Mouse (Mus musculus) ovary, postnatal 36 days (tissue): ENCODE measurements at regions not wholly inside any gene's neighbourhood (a gene's known extent, or its start where the extent isn't known, plus 50 kb on each side); places are given as distances from the start of the nearest gene placed in this dataset.

Source experiments
- DNase-seq: peaks from one replicate; pipeline ENCODE4 v3.0.0; 2022; ENCODE audit warnings: low spot score, mixed read lengths

GRCm38 (mm10) chr17:88116321-88116720 lies 51.2 kb upstream of the Fbxo11 start:
- no peak for DNase-seq

- no peak for DNase-seq
Measured at GRCm38 (mm10) chr17:88118714-88119113, 53.6 kb upstream of the Fbxo11 start.

DNA sequence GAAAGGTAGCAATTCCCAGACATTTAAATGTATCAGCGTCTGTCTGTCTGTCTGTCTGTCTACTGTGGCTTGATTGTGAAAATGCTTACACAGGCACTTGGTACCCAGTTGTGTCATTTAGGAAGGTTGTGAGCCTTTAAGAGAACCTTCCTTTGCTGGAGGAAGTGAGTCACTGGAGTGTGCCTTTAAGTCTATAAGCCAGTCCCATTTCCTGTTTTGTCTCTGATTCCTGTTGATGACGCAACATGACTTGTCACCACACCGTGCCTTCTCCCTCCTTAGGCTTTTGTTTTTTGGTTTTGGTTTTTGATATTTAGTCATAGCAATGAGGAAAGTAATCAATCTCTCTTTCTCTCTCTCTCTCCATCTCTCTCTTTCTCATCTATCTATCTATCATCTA lies 58.6 kb upstream of the Fbxo11 start:
- DNase-seq = no peak

- no peak for DNase-seq
Measured at GRCm38 (mm10) chr17:88127126-88127525, 62.0 kb upstream of the Fbxo11 start.

DNA sequence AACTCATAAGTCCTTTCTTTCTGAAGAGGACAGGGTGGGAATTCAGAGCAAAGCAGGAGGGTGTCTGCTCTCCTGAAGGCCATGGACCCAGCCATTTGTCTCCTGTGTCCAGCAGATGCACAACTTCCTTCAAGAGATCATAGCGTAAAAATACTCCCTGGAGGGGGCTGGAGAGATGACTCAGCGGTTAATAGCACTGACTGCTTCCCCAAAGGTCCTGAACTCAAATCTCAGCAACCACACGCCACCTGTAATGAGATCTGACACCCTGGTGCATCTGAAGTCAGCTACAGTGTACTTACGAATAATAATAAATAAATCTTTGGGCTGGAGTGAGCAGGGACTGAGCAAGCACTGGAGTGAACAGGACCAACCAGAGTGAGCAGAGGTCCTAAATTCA lies 66.2 kb upstream of the Fbxo11 start:
- DNase-seq = no peak

DNA sequence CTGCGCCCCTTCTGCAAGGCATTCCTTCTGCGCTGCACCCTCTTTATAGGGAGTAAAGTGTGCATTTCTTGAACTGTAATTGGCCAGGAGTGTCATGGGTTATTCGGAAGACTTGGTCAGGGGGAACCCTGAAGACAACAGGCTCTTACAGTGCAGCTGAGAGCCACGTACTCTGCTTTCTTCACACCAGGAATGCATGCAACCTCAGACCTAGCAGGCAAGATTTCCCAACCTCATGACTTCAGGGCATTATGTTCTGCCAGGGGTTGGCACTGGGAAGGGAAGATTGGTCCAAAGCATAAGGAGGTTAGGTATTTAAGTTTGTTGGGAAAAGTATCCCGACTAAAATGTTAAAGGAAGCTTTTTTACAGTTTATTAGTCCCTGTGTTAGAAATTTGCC lies 66.9 kb upstream of the Fbxo11 start:
- DNase-seq = no peak

DNA sequence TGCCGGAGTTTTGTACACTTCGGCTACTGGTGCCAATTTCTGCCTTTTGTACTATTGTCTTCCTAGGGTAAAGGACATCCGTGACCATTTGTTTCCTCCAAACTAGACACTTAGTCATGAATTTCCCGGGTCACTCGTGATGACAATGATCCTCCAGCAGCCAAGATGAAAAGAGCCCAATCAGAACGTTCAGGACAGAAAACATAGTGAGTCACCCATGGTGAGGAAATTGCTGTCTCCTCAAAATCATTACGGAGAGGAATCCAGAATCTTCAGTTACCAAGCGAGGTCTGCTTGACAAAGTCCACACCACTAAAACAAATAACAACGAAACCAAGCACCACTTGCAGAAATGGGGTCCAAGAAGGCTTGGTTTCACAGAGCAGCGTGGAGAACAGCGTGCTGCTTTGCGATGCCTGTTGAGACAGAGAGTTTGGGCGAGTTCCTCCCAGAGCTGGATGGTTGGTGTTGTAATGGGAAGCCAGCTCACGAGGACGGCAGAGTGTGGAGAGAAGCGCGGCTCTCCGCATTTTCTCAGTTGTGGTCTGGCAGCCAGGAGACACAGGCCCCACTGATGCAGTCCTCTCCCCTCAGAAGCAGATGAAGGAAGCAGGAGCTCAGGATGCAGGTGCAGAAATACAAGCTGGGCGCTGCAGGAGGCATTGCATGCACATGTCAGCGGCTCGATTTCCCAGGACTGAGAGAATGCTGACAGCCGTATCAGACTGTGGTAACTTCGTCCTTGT lies 67.7 kb upstream of the Fbxo11 start:
- no peak for DNase-seq

GRCm38 (mm10) chr17:88134546-88134945 lies 69.5 kb upstream of the Fbxo11 start:
- DNase-seq = no peak

GRCm38 (mm10) chr17:88141538-88141937 lies 76.4 kb upstream of the Fbxo11 start:
- DNase-seq = no peak

DNA sequence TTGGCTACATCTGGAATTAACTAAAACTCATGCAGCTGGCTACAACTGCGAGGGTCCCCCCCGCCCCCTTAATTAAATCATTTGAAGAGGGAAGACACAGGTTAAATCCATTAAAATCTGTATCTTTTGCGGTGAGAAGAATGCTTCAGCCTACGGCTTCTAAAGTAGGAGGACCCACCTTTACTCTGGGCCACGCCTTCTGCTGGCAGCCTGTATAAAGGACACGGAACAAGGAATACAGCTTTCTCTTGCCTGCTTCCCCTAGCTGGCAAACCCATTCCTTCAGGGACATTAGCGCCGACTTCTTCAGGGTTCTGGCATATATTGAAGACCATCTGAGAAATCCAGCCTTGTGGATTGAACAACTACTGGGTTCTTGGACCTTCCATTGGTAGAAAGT lies 76.9 kb upstream of the Fbxo11 start:
- no peak for DNase-seq

- no peak for DNase-seq
Measured at GRCm38 (mm10) chr17:88142809-88143208, 77.7 kb upstream of the Fbxo11 start.

GRCm38 (mm10) chr17:88143378-88143943 lies 78.4 kb upstream of the Fbxo11 start:
- no peak for DNase-seq

- DNase-seq = no peak
Measured at GRCm38 (mm10) chr17:88158550-88158949, 93.5 kb upstream of the Fbxo11 start.

DNA sequence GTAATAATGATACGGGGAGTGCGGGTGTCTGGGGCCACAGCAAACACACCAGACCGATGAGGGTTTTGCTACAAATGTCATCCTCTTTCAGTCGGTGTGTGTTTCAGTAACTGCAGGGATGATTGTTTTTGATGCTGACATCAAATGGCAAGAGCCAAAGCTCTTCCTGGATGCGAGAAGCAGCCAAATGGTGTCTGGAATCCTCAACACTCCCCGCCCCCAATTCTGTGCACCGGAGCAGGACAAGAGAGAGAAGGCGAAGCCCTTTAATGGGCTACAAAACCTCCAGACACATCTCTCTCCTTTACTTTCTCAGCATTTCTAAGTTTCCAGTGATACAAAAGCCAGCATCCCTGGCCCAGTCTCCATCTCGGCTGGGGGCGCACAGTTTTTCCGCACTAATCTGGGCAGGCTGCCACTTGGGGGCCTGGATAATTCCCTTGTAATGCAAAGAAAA lies 94.1 kb upstream of the Fbxo11 start:
- no peak for DNase-seq

- no peak for DNase-seq
Measured at GRCm38 (mm10) chr17:88159851-88160676, 95.0 kb upstream of the Fbxo11 start.

DNA sequence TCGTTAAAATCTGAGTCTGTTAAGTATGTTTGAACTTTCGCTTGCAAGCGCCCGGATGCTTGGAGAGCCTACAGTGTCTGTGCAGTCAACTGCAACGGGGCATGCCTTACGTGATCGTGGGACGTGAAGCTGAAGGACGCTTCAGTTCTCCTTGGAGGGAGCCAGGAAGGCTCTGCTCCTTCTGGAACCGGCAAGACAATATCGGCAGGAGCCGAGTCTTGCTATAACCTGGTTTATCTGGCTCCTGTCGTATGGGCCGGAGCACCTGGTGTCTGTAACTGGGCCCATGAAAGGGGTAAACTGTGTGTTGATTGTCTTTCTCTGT lies 95.5 kb upstream of the Fbxo11 start:
- no peak for DNase-seq

DNA sequence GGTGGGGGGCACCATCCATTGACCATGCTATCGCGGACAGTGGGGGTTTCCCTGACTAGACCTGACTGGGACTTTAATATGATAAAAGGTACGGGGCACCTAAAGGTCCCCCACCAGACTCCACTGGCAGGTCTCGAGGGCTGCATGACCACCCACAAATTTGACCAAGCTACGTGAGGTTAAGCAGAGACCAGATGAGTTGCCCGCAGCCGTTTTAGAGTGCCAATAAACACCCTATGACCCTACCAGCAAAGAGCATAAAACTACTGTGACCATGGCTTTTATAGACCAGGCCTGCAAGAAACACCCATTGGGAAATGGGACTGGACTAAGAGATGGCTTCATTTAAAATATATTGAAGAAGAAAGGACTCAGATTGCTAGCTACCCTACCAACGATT lies 96.7 kb upstream of the Fbxo11 start:
- DNase-seq = no peak

DNA sequence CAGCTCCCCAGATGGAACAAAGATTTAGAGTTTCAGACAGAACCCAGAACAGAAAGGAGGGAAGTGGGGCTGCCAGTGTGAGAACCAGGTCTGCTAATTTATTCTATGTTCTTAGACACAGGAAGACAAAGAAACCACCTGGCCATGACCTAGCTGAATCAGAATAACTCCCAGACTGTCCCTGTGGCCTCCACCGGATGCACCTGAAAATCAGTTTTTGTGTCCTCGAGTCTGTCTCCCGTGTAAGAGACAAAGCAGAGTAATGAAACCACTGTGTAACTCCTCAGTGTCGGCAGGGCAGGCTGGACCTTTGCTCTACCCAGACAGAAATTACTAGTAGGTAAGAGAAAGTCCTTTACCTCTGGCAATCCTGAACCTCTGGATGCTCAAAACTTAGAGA lies 99.7 kb upstream of the Fbxo11 start:
- DNase-seq = no peak

DNA sequence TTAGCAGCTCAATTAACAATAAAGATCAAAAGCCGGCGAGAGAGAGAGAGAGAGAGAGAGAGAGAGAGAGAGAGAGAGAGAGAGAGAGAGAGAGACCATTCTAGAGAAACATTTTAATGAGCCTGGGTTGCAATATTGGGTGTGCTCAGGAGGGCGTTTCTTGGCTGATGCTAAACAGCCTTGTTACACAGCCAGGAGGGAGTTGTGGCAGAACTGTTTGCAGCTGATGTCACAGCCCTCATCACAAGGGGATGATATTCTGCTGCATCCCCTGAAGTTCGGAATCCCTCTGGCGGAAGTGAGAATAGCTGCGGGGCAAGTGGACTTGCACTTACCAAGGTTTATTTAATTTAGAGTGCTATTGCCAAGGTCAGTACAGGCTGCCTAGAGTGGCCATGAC lies 100.7 kb upstream of the Fbxo11 start:
- no peak for DNase-seq

DNA sequence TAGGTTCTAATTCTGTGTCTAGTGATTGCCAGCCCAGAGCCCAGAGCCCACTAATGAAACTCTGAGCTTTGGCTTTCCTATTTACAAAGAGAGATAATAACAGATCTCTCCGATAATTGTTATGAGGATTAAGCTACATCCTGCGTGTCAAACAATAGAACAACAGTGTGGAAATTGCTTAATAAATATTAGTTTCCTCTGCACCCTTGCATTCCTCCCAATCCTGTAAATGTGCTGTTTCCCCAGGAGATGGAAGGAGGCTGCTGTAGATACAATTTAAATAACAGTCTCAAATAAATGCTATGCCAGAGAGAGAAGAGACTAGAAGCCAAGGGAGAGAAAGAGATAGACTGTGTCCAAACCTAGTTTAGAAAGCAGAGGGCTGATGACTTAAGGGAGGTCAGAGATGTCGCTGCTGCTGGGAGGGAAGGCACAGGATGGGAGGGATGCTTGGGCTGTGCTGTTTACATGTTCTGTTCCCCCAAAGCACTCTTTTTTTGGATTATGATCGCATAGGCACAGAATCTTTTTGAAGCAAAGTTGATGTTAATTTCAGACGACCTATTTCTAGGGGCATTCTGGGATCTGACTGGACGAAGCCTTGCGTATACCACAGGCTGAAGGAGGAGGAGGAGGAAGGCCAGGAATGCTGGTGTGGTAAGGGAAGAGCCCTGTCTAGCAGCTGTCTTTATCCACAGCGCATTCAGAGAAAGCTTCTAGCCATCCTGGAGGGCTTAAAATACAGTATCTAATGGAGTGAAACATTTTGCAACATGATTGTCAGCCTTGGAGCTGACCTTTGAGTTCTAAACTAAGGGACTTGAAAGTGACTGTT lies 103.4 kb upstream of the Fbxo11 start:
- no peak for DNase-seq

DNA sequence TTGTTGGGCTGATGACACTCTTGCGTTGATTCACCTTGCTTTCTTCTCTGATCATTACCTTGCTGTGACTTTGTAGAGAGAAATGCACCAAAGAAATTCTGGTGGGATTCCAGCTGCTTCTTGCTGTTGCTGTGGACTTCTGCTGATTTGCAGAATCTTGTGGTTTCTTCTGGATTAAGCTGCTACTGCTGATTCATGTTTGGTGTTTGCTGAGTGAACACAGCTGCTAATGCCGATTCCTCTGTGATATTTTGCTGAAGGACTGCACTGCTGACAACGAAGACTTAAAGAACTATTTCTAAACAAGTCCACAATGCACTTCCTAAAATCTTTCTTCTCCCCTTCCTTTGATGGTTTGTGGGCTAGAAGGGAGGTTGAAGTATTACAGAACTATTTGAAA lies 106.5 kb upstream of the Fbxo11 start:
- no peak for DNase-seq

- DNase-seq = no peak
Measured at GRCm38 (mm10) chr17:88173354-88174032, 108.4 kb upstream of the Fbxo11 start.
